Mouse (Mus musculus) limb, embryonic 11.5 days (tissue): Measurements from ENCODE around the gene Fads6. TPM values are rescaled to one million over a fixed set of nuclear protein-coding genes. Genes with fewer than 3 reads are reported as not detected.

ENCODE experiments used
- ATAC-seq: fragments of 200-750 bp; cut with Nextera tagmentation; 2 replicates; pipeline ENCODE4 v1.8.0; 2017; ENCODE audit warnings: low read depth; ENCODE audit not compliant: insufficient number of reproducible peaks, low FRiP score, low TSS enrichment
- DNase-seq: peaks from one replicate; pipeline ENCODE4 v3.0.0-alpha.2; 2015; ENCODE audit warnings: low spot score
- H3K27ac ChIP-seq: fragments of 300-500 bp; sonication (generic); replicated peaks from 2 replicates; pipeline ENCODE4 v1.5.1; 2014; ENCODE audit warnings: low read depth, mild to moderate bottlenecking, low read length
- H3K27me3 ChIP-seq: fragments of 300-500 bp; sonication (generic); 2 replicates; pipeline ENCODE4 v1.6.1; 2014; ENCODE audit warnings: mild to moderate bottlenecking, low read length, mixed read lengths; ENCODE audit not compliant: control insufficient read depth, insufficient read depth
- H3K36me3 ChIP-seq: fragments of 300-500 bp; sonication (generic); 2 replicates; pipeline ENCODE4 v1.6.1; 2014; ENCODE audit warnings: mild to moderate bottlenecking, low read length, moderate library complexity, mixed read lengths; ENCODE audit not compliant: control insufficient read depth, insufficient read depth
- H3K4me1 ChIP-seq: fragments of 300-500 bp; sonication (generic); 2 replicates; pipeline ENCODE4 v1.6.1; 2014; ENCODE audit warnings: low read length, mixed read lengths; ENCODE audit not compliant: control insufficient read depth, insufficient read depth
- H3K4me2 ChIP-seq: fragments of 300-500 bp; sonication (generic); 2 replicates; pipeline ENCODE4 v1.6.1; 2014; ENCODE audit warnings: low read depth, mild to moderate bottlenecking, moderate library complexity; ENCODE audit not compliant: severe bottlenecking
- H3K4me3 ChIP-seq: fragments of 300-500 bp; sonication (generic); 2 replicates; pipeline ENCODE4 v1.5.1; 2014; ENCODE audit warnings: low read depth, low read length
- H3K9ac ChIP-seq: fragments of 300-500 bp; sonication (generic); 2 replicates; pipeline ENCODE4 v1.6.1; 2014; ENCODE audit warnings: mild to moderate bottlenecking, low read length
- H3K9me3 ChIP-seq: fragments of 300-500 bp; sonication (generic); 2 replicates; pipeline ENCODE4 v1.6.1; 2016; ENCODE audit warnings: low read length; ENCODE audit not compliant: control insufficient read depth
- WGBS: fragments of 180-500 bp; shearing (Covaris S2); extraction: QIAGEN DNeasy Blood & Tissue Kit; methylation state at CpG from one replicate; pipeline ENCODE4 v1.1.7; 2014; 5-methylcytosine and 5-hydroxymethylcytosine counted together
- polyA plus RNA-seq: library from polyadenylated mRNA; unstranded; fragments of >200 nt; fragmentation: Nextera tagmentation; extraction: Ambion mirVana; gene quantifications from 2 replicates; pipeline ENCODE4 v1.2.1, GENCODE M21; 2014

Fads6 gene
- polyA plus RNA-seq, 1 experiment from 2014 or later, result 0.04 TPM

DNA sequence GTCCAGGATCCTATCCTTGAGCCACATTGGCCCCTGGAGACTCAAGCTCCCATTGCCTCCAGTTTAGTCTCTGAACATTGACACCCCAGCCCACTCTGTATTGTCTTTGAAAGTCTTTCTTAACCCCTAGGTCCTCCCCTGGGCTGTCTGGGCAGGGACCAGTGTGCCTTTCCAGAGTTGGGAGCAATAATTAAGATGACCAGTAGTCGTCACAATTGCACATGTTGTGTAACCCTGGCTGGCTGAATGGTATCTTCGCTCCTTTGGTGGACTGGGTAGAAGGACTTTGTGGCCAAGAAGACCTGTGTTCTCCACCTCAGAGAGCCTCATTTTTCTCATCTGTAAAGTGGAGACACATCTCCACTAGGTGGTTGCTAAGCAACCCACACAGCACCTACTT lies 16.8 kb upstream of the Fads6 start:
- Histone ChIP-seq H3K9me3 (no peaks in the 10 kb centered on the region), H3K4me1 (no peaks in the 10 kb centered on the region), H3K4me3 (no peak overlapping the region), H3K36me3 (no peaks in the 10 kb centered on the region), H3K9ac (no peak overlapping the region), H3K4me2 (no peak overlapping the region), H3K27me3 (peaks cover 52% of the 10 kb centered on the region), H3K27ac (no peak overlapping the region)
- no peak for DNase-seq
- 45% methylated on average over 2 of the region's 2 CpGs for whole genome bisulfite sequencing
- no peak for ATAC-seq

GRCm38 (mm10) chr11:115308781-115309180 lies 11.3 kb upstream of the Fads6 start:
- Histone ChIP-seq H3K4me1 (no peaks in the 10 kb centered on the region), H3K4me3 (no peak overlapping the region), H3K27me3 (no peaks in the 10 kb centered on the region), H3K4me2 (no peak overlapping the region), H3K9me3 (no peaks in the 10 kb centered on the region), H3K36me3 (no peaks in the 10 kb centered on the region), H3K9ac (no peak overlapping the region), H3K27ac (no peak overlapping the region)
- DNase-seq (no peak), ATAC-seq (no peak)
- 82% methylated on average over 1 of the region's 1 CpGs for WGBS

DNA sequence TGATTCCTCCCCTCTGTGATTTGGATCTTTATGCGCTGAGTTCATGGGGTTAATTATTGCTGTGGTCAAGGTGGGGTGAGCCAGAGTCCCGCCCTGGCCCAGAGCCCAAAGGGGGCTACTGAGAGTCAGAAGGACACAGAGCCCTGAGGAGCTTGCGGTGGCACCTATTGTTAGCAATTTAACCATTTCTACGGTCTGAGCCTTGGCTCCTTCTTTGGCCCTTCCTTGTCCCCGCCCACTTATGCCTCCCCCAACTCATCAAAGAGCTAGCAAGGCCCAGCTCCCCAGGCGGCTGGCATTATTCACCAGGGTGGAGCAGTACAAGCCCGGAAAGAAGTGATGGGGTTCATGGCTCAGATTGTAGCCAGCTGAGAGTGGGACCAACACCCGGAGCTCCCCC lies 9.4 kb upstream of the Fads6 start, which contains the start of gene Otop2:
TSS of gene Otop2 (plus strand) at position 301 of the 400 bp plus-strand sequence.
- no peak for DNase-seq
- H3K4me2 ChIP-seq, result no peak within 1 kb of the TSS
- H3K27me3 ChIP-seq, result no peaks in the 10 kb centered on the region
- ATAC-seq, result no peak
- no peaks in the 10 kb centered on the region for H3K4me1 ChIP-seq
- H3K9ac ChIP-seq, result no peak within 1 kb of the TSS
- H3K9me3 ChIP-seq, result no peaks in the 10 kb centered on the region
- H3K36me3 ChIP-seq, result no peaks in the 10 kb centered on the region
- 12% methylated on average over 8 of the region's 8 CpGs for WGBS
- no peak within 1 kb of the TSS for H3K27ac ChIP-seq
- no peak within 1 kb of the TSS for H3K4me3 ChIP-seq

DNA sequence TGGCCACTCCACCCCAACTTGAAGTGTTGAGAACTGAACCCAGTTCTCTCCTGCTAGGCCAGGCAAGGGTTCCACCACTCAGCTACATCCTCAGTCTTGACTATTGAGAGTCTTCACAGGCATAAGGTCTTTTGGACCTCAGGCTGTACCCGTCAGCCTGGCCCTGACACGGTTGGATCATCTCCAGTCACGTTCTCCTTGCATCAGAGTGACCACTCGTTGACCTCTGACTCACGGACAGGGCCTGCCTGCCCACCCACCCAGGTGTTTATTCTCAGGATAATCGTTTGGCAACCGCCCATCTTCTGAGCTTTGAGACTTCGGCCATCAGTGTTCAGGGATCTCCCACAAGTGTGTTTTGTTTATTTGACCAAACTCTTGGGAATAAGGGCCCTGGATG lies 5.7 kb upstream of the Fads6 start:
- Histone ChIP-seq H3K27ac (no peak overlapping the region), H3K36me3 (no peaks in the 10 kb centered on the region), H3K27me3 (peaks cover under 1% of the 10 kb centered on the region; the same call in 1 of the 2 replicates), H3K9ac (no peak overlapping the region), H3K4me2 (no peak overlapping the region), H3K4me3 (no peak overlapping the region), H3K4me1 (no peaks in the 10 kb centered on the region), H3K9me3 (no peaks in the 10 kb centered on the region)
- ATAC-seq (no peak), DNase-seq (no peak)
- WGBS, result 68% methylated on average over 8 of the region's 8 CpGs

- H3K4me2 ChIP-seq, result no peak overlapping the region
- H3K4me1 ChIP-seq, result peaks cover 9% of the 10 kb centered on the region
- H3K9ac ChIP-seq, result no peak overlapping the region
- 83% methylated on average over 2 of the region's 2 CpGs for WGBS
- ATAC-seq (no peak), DNase-seq (no peak)
- no peaks in the 10 kb centered on the region for H3K36me3 ChIP-seq
- H3K4me3 ChIP-seq, result no peak overlapping the region
- H3K9me3 ChIP-seq, result no peaks in the 10 kb centered on the region
- peaks cover 18% of the 10 kb centered on the region for H3K27me3 ChIP-seq
- H3K27ac ChIP-seq, result no peak overlapping the region
These were observed 3.9 kb upstream of the Fads6 start for GRCm38 (mm10) chr11:115301351-115301750.

GRCm38 (mm10) chr11:115300745-115301144 lies 3.3 kb upstream of the Fads6 start:
- Histone ChIP-seq H3K4me3 (no peak overlapping the region), H3K9me3 (no peaks in the 10 kb centered on the region), H3K27me3 (peaks cover 21% of the 10 kb centered on the region), H3K9ac (no peak overlapping the region), H3K36me3 (no peaks in the 10 kb centered on the region), H3K27ac (no peak overlapping the region), H3K4me1 (peaks cover 9% of the 10 kb centered on the region), H3K4me2 (no peak overlapping the region)
- 88% methylated on average over 4 of the region's 4 CpGs for WGBS
- ATAC-seq, result no peak
- DNase-seq, result no peak

GRCm38 (mm10) chr11:115298160-115298559 lies 697 bp upstream of the Fads6 start:
- Histone ChIP-seq H3K9ac (no peak overlapping the region), H3K36me3 (no peaks in the 10 kb centered on the region), H3K4me2 (no peak overlapping the region), H3K27me3 (peaks cover 21% of the 10 kb centered on the region), H3K9me3 (no peaks in the 10 kb centered on the region), H3K27ac (no peak overlapping the region), H3K4me1 (peaks cover 9% of the 10 kb centered on the region), H3K4me3 (no peak overlapping the region)
- WGBS, result 61% methylated on average over 8 of the region's 8 CpGs
- ATAC-seq (no peak), DNase-seq (no peak)

GRCm38 (mm10) chr11:115296471-115297210 lies 822 bp downstream of the Fads6 start:
- no peak for DNase-seq
- Histone ChIP-seq H3K9me3 (no peaks in the 10 kb centered on the region), H3K36me3 (no peaks in the 10 kb centered on the region), H3K27ac (no peak overlapping the region), H3K4me2 (peak overlapping the region; percentile 90), H3K27me3 (peaks cover 21% of the 10 kb centered on the region), H3K4me3 (peak overlapping the region; percentile 43), H3K4me1 (peaks cover 9% of the 10 kb centered on the region), H3K9ac (no peak overlapping the region)
- ATAC-seq, result no peak
- WGBS, result 58% methylated on average over 21 of the region's 21 CpGs

GRCm38 (mm10) chr11:115295939-115296338 lies 1.5 kb downstream of the Fads6 start:
- no peak for DNase-seq
- Histone ChIP-seq H3K4me2 (no peak overlapping the region), H3K27ac (no peak overlapping the region), H3K9ac (no peak overlapping the region), H3K36me3 (no peaks in the 10 kb centered on the region), H3K4me1 (peaks cover 9% of the 10 kb centered on the region), H3K4me3 (no peak overlapping the region), H3K27me3 (peaks cover 21% of the 10 kb centered on the region), H3K9me3 (no peaks in the 10 kb centered on the region)
- 92% methylated on average over 11 of the region's 11 CpGs for WGBS
- ATAC-seq, result no peak
